Mouse (Mus musculus): ENCODE measurements around the gene Ms4a6b.

GRCm38 (mm10) chr19:11482684-11483083 is 33.6 kb upstream of the Ms4a6b start:
- TF ChIP-seq CTCF (IDR thresholded peaks at IDR 0.05; ENCODE audit: control insufficient read depth, insufficient read depth, insufficient replicate concordance, low read depth, low read length) (no peak), POLR2A (IDR thresholded peaks at IDR 0.05; ENCODE audit: control insufficient read depth, low read depth, low read length) (no peak)

Data from testis, adult 2 months (tissue).